In the genomic region with DNA sequence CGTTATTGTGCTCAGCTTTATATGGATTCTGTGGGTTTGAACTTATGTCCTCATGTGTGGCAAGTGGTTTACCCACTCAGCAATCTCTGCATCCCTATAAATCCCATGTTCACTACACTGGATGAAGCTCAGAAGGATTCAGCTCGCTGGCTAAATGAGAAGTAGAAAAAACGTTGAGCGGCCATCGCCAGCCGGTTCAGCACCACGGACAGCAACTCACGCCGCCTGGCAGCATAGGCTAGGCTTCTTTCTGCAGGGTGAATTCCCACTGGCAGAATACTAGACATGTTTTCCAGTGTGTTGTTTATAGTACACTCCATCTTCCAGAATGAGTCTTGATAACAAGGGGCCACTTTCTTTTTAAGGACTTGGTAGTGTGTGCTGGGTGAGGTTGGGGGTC, we compare ENCODE assay signal across 9 mouse cellular contexts.
DNase-seq lines count a peak whose midpoint lies in the region; ATAC-seq lines count a peak whose summit lies in the region.
"Had no signal": no experiment of that assay in that cellular context is flagged by ENCODE, and none has a peak within 500 bp of the region (broad histone marks: within the 10 kb centered on the region; RNA-seq: fewer than 3 reads in every experiment).

No protein-coding gene starts in this region.

- peak; percentile 5 for DNase-seq in kidney, adult 11 months
- DNase-seq in Muller cell, postnatal 12 days (ENCODE audit: inconsistent ontology term), result peak; percentile 76
- DNase-seq in c-Kit-positive CD71-positive TER-119-positive erythroid progenitor cells, embryonic 14.5 days (ENCODE audit: low spot score), result peak; percentile 0
- peak; percentile 86 for DNase-seq in limb, embryonic 11.5 days (ENCODE audit: low spot score)
- no peak for DNase-seq in natural killer cell, adult 2 months (ENCODE audit: low spot score in 2 of 2)

- 7% methylated on average over 9 of the region's 9 CpGs for WGBS in kidney, embryonic 14.5 days
- 10% methylated on average over 9 of the region's 9 CpGs for WGBS in limb, embryonic 11.5 days

- H3K9me3 ChIP-seq in kidney, embryonic 14.5 days (ENCODE audit: control insufficient read depth, low read length), result no peaks in the 10 kb centered on the region
- H3K9me3 ChIP-seq in limb, embryonic 11.5 days (ENCODE audit: control insufficient read depth, low read length), result no peaks in the 10 kb centered on the region
- H3K9me3 ChIP-seq: hindbrain, embryonic 15.5 days had no signal

- H3K36me3 ChIP-seq in kidney, embryonic 14.5 days (ENCODE audit: control insufficient read depth, insufficient read depth, low read length), result no peaks in the 10 kb centered on the region
- no peaks in the 10 kb centered on the region for H3K36me3 ChIP-seq in limb, embryonic 11.5 days (ENCODE audit: control insufficient read depth, insufficient read depth, low read length)
- H3K36me3 ChIP-seq: hindbrain, embryonic 15.5 days had no signal

- ATAC-seq in kidney, embryonic 14.5 days (ENCODE audit: low FRiP score, low TSS enrichment), result no peak
- ATAC-seq in limb, embryonic 11.5 days (ENCODE audit: insufficient number of reproducible peaks, low FRiP score, low TSS enrichment, low read depth), result no peak
- no peak for ATAC-seq in erythroid progenitor cell, adult 5-6 weeks (replicated peaks; ENCODE audit: low FRiP score, poor library complexity, severe bottlenecking)
- ATAC-seq in megakaryocyte progenitor cell, adult 5-6 weeks (replicated peaks; ENCODE audit: poor library complexity), result no peak

- no peaks in the 10 kb centered on the region for H3K4me1 ChIP-seq in kidney, embryonic 14.5 days (ENCODE audit: control insufficient read depth, insufficient read depth, low read length)
- no peaks in the 10 kb centered on the region for H3K4me1 ChIP-seq in limb, embryonic 11.5 days (ENCODE audit: control insufficient read depth, insufficient read depth, low read length)

- H3K27me3 ChIP-seq in kidney, embryonic 14.5 days (ENCODE audit: control insufficient read depth, insufficient read depth, low read length), result no peaks in the 10 kb centered on the region
- no peaks in the 10 kb centered on the region for H3K27me3 ChIP-seq in limb, embryonic 11.5 days (ENCODE audit: control insufficient read depth, insufficient read depth, low read length)
- H3K27me3 ChIP-seq: hindbrain, embryonic 15.5 days had no signal

- H3K4me3 ChIP-seq in kidney, embryonic 14.5 days (ENCODE audit: low read length), result no peak overlapping the region
- no peak overlapping the region for H3K4me3 ChIP-seq in limb, embryonic 11.5 days (ENCODE audit: low read depth, low read length)
- H3K4me3 ChIP-seq: hindbrain, embryonic 15.5 days had no signal

- no peak overlapping the region for H3K4me2 ChIP-seq in kidney, embryonic 14.5 days (replicated peaks; ENCODE audit: low read depth, low read length)
- H3K4me2 ChIP-seq in limb, embryonic 11.5 days (ENCODE audit: low read depth, severe bottlenecking), result no peak overlapping the region
- H3K4me2 ChIP-seq: hindbrain, embryonic 15.5 days had no signal

- H3K9ac ChIP-seq in kidney, embryonic 14.5 days (ENCODE audit: low read depth, low read length), result no peak overlapping the region
- H3K9ac ChIP-seq in limb, embryonic 11.5 days (ENCODE audit: low read length), result no peak overlapping the region
- H3K9ac ChIP-seq: hindbrain, embryonic 15.5 days had no signal

- H3K27ac ChIP-seq in kidney, embryonic 14.5 days (ENCODE audit: low read depth, low read length), result no peak overlapping the region
- no peak overlapping the region for H3K27ac ChIP-seq in limb, embryonic 11.5 days (replicated peaks; ENCODE audit: low read depth, low read length)
- H3K27ac ChIP-seq: hindbrain, embryonic 15.5 days had no signal

Comparison
In these comparisons a context has a peak if more than half of its experiments do, and no peak if none do; other contexts are left out.
1. DNase-seq: peak in kidney, adult 11 months (single experiment), Muller cell, postnatal 12 days (single experiment), c-Kit-positive CD71-positive TER-119-positive erythroid progenitor cells, embryonic 14.5 days (single experiment) and limb, embryonic 11.5 days (single experiment); none in natural killer cell, adult 2 months (0 of 2).